Mouse (Mus musculus) limb, embryonic 15.5 days (tissue): ENCODE measurements at regions not wholly inside any gene's neighbourhood (a gene's known extent, or its start where the extent isn't known, plus 50 kb on each side); places are given as distances from the start of the nearest gene placed in this dataset.
A peak's percentile ranks its signal among the peaks of the same experiment; 100 is the strongest.

ENCODE experiments used
- ATAC-seq: fragments of 200-750 bp; cut with Nextera tagmentation; 2 replicates; pipeline ENCODE4 v1.8.0; 2017; ENCODE audit warnings: low read depth, moderate TSS enrichment; ENCODE audit not compliant: insufficient number of reproducible peaks, low FRiP score, low TSS enrichment
- H3K27ac ChIP-seq: fragments of 300-500 bp; sonication (generic); 2 replicates; pipeline ENCODE4 v1.5.1; 2015; ENCODE audit warnings: moderate library complexity, mild to moderate bottlenecking, inconsistent platforms
- H3K27me3 ChIP-seq: fragments of 300-500 bp; sonication (generic); 2 replicates; pipeline ENCODE4 v1.6.1; 2015; ENCODE audit warnings: inconsistent platforms
- H3K36me3 ChIP-seq: fragments of 300-500 bp; sonication (generic); 2 replicates; pipeline ENCODE4 v1.6.1; 2015; ENCODE audit warnings: inconsistent platforms
- H3K4me1 ChIP-seq: fragments of 300-500 bp; sonication (generic); 2 replicates; pipeline ENCODE4 v1.6.1; 2015; ENCODE audit warnings: inconsistent platforms
- H3K4me2 ChIP-seq: fragments of 300-500 bp; sonication (generic); 2 replicates; pipeline ENCODE4 v1.6.1; 2015; ENCODE audit warnings: mild to moderate bottlenecking, inconsistent platforms
- H3K4me3 ChIP-seq: fragments of 300-500 bp; sonication (generic); 2 replicates; pipeline ENCODE4 v1.5.1; 2015; ENCODE audit warnings: mild to moderate bottlenecking, inconsistent platforms
- H3K9ac ChIP-seq: fragments of 300-500 bp; sonication (generic); 2 replicates; pipeline ENCODE4 v1.6.1; 2015; ENCODE audit warnings: inconsistent platforms
- H3K9me3 ChIP-seq: fragments of 300-500 bp; sonication (generic); 2 replicates; pipeline ENCODE4 v1.6.1; 2016; ENCODE audit warnings: inconsistent platforms
- WGBS: fragments of 180-500 bp; shearing (Covaris S2); methylation state at CpG from one replicate; pipeline ENCODE4 v1.1.7; 2015; 5-methylcytosine and 5-hydroxymethylcytosine counted together

DNA sequence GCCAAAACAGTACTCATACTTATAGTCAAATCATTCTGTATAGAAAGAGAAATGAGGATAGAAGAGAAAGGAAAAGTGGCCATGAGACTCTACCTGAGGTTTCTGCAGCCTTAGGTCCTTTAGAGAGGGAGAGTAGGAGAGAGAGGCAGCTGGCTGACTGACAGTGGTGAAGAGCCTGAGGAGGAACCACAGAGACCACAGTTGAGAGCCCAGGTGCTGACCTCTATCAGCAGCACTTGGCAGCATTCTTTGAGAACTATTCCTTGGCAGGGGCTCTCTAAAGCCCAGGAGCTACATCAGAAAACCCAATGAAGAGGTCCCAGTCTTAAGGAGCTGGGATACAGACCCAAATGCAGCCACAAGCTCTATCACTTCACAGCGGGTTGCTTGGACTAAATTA is 246.6 kb upstream of the Thbs1 start:
- Histone ChIP-seq H3K27me3 (no peaks in the 10 kb centered on the region), H3K9ac (no peak overlapping the region), H3K36me3 (no peaks in the 10 kb centered on the region), H3K9me3 (no peaks in the 10 kb centered on the region), H3K4me1 (peaks cover 13% of the 10 kb centered on the region), H3K4me3 (no peak overlapping the region), H3K27ac (no peak overlapping the region), H3K4me2 (no peak overlapping the region)
- no peak for ATAC-seq
- 90% methylated on average over 1 of the region's 1 CpGs for WGBS

DNA sequence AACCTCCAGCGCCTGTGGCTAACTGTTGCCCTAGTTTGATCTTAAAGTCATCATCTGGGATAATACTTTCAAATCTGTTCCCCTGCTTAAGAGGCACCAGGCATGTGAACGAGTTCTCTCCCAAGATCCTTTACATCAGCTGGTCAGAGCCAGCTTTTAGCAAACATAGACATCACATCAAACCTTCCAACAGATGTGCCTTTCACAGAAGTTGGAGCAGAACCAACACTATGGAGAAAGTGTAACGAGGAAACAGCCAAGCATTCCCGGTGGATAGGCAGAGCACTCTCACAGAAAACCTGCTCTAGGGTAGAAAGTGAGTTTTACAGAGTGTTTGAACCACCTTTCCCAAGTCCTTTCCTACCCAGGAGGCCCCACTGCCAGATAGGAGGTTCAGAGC is 244.7 kb upstream of the Thbs1 start:
- Histone ChIP-seq H3K4me3 (no peak overlapping the region), H3K27ac (peak overlapping the region; percentile 76)

DNA sequence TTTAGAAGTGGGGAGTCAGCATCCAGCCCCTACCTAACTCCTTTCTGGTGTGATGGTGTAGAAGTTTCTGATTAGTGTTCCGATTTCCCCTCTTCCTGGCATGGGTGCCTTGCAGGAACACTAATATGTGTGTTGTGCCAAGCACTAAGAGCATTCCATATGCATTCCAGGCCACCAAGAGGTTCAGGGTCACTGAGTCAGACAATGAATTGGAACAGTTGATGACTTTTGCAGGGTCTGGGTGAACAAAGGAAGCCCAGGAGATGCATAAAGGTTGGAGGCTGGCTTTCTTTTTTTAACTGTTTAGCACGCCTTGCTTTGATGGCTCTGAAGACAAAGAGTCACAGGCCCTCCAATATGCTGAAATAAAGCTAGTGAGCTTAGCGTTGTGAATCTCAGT is 244.3 kb upstream of the Thbs1 start:
- H3K4me2 ChIP-seq: no peak overlapping the region
- 53% methylated on average over 3 of the region's 3 CpGs for WGBS
- peak overlapping the region; percentile 76 for H3K27ac ChIP-seq
- no peaks in the 10 kb centered on the region for H3K9me3 ChIP-seq
- peak; percentile 46; the same call in 1 of the 2 replicates for ATAC-seq
- H3K4me1 ChIP-seq: peaks cover 13% of the 10 kb centered on the region
- H3K36me3 ChIP-seq: no peaks in the 10 kb centered on the region
- no peak overlapping the region for H3K9ac ChIP-seq
- no peak overlapping the region for H3K4me3 ChIP-seq
- no peaks in the 10 kb centered on the region for H3K27me3 ChIP-seq

More for the DNA sequence above, 244.7 kb upstream of the Thbs1 start:
- H3K4me1 ChIP-seq: peaks cover 13% of the 10 kb centered on the region
- peak; percentile 54 for ATAC-seq
- no peak overlapping the region for H3K4me2 ChIP-seq
- H3K9me3 ChIP-seq: no peaks in the 10 kb centered on the region
- no peaks in the 10 kb centered on the region for H3K36me3 ChIP-seq
- H3K27me3 ChIP-seq: no peaks in the 10 kb centered on the region
- WGBS: 35% methylated on average over 4 of the region's 4 CpGs
- H3K9ac ChIP-seq: no peak overlapping the region

DNA sequence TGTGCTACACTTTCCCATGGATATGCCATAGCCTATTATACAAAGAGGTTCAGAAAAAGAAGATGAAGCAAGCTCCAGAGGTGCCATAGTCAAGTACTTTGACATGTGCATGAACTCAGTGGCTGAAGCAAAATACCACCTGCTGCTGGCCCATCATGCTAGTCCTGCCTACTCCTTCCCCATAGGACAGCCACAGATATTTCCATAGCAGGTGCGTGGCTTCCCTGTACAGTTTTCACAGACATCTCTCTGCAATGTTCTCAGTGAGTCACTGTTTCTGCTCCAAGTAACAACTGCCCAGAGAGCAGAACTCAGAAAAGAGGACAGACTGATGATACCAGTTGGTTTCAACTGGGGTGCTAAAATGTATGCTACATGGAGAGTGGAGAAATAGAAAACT is 242.8 kb upstream of the Thbs1 start:
- no peaks in the 10 kb centered on the region for H3K27me3 ChIP-seq
- no peak for ATAC-seq

DNA sequence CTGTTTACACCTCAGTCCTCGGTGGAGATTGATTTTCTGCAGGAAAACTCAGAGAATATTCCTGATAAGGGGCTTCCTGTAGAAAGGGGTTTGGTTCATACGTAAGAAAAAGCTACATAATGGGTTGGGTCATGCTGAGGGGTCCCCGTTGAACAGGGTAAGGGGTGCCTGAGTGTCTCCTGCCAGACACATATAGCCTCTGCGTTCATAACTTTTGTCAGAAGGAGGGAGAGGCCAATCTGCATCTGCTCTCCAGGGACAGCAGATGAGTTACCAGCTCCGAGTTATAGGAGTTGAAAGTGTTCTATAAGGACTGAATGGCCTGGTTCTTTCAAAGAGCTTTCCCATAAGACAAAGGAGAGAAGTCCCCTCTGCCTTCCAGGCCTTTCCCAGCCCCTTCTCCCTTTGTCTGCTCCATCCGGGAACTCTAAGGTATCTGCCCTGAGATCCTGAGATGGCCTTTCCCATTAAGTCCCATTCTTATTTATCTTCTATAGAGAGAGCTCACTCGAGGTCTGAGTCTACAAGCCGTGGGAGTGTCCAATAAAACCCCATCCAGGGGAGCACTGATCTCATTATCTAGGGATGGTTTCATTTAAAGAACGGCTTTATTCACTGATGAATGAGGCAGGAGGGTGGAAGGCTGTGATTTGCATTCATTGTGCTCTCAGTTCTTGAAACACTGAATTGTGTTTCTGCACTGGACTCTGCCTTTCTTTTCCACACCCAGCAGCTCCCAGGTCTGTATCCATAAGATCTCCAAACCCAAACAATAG is 240.0 kb upstream of the Thbs1 start:
- Histone ChIP-seq H3K36me3 (no peaks in the 10 kb centered on the region), H3K4me3 (no peak overlapping the region), H3K9ac (no peak overlapping the region), H3K4me1 (peaks cover 9% of the 10 kb centered on the region), H3K4me2 (no peak overlapping the region), H3K27ac (no peak overlapping the region), H3K27me3 (no peaks in the 10 kb centered on the region), H3K9me3 (no peaks in the 10 kb centered on the region)
- no peak for ATAC-seq
- WGBS: 62% methylated on average over 9 of the region's 9 CpGs

More for the DNA sequence above, 242.8 kb upstream of the Thbs1 start:
- Histone ChIP-seq H3K4me3 (no peak overlapping the region), H3K4me1 (peaks cover 13% of the 10 kb centered on the region), H3K27ac (no peak overlapping the region), H3K9ac (no peak overlapping the region), H3K4me2 (no peak overlapping the region), H3K9me3 (no peaks in the 10 kb centered on the region), H3K36me3 (no peaks in the 10 kb centered on the region)
- WGBS: 81% methylated on average over 1 of the region's 1 CpGs

DNA sequence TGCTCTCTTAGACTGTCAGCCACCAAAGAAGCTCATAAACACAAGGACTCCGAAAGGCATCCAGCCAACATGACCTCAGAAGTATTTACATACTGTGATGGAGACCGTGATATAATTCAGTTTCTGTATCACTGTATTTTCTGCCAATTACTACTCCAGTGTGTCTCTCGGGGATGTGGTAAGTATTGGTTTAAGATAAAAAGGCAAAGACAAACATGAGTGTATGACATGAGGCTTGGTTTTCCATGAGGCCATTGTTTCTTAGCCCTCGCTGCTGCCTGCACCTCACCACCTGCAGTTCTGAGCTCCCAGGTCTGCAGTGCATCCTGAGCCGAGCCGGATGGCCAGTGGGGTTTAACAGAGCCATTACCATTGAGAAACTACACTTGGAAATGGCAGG is 233.9 kb upstream of the Thbs1 start:
- Histone ChIP-seq H3K9me3 (no peaks in the 10 kb centered on the region), H3K4me2 (no peak overlapping the region), H3K4me1 (0 out of 2 replicates have a peak, but pooled peaks cover 3% of the 10 kb centered on the region), H3K4me3 (no peak overlapping the region), H3K27ac (no peak overlapping the region), H3K27me3 (no peaks in the 10 kb centered on the region), H3K36me3 (no peaks in the 10 kb centered on the region), H3K9ac (no peak overlapping the region)
- no peak for ATAC-seq
- 64% methylated on average over 6 of the region's 6 CpGs for WGBS

DNA sequence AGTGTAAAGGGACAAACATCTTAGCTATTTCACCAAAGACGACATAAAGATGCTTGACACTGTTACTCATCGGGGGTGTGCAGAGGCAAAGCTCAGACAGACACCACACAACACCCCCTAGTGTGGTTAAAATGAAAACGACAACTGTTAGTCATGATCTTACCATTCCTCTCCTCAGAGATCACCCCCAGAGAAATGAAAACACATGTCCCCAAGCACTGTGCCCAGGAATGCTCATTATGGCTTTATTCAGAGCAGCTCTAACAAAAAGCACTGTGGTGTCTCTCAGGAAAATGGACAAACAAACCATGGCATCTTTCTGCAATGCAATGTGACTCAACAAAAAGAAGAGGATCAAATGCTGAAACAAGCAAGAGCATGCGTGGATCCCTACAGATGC is 229.5 kb upstream of the Thbs1 start:
- H3K36me3 ChIP-seq: no peaks in the 10 kb centered on the region
- no peak overlapping the region for H3K4me3 ChIP-seq
- ATAC-seq: no peak
- 66% methylated on average over 4 of the region's 4 CpGs for WGBS
- H3K9me3 ChIP-seq: no peaks in the 10 kb centered on the region
- 0 out of 2 replicates have a peak, but pooled peaks cover 3% of the 10 kb centered on the region for H3K4me1 ChIP-seq
- no peaks in the 10 kb centered on the region for H3K27me3 ChIP-seq
- no peak overlapping the region for H3K27ac ChIP-seq
- H3K4me2 ChIP-seq: no peak overlapping the region
- H3K9ac ChIP-seq: no peak overlapping the region

DNA sequence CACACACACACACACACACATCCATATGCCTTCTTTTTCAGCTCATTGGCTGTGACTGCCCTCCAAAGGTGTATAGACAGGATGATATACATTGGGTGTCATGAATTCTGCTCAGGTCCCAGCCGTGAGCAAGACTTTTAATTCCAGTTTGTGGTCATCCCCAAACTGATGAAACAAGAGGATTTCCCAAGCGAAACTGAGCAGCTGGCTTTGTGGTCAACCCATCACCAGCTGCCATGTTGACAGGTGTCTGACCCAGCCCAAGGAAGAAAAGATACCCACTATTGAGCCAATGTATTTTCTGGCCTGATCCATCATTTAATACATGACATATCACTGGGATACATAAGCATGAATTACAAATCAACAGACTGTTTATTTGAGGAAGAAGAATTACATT is 228.8 kb upstream of the Thbs1 start:
- no peak for ATAC-seq
- no peaks in the 10 kb centered on the region for H3K27me3 ChIP-seq
- 80% methylated on average over 2 of the region's 2 CpGs for WGBS
- H3K9me3 ChIP-seq: no peaks in the 10 kb centered on the region
- no peak overlapping the region for H3K27ac ChIP-seq
- H3K4me3 ChIP-seq: no peak overlapping the region
- H3K4me1 ChIP-seq: 0 out of 2 replicates have a peak, but pooled peaks cover 3% of the 10 kb centered on the region
- no peak overlapping the region for H3K9ac ChIP-seq
- no peak overlapping the region for H3K4me2 ChIP-seq
- H3K36me3 ChIP-seq: no peaks in the 10 kb centered on the region

DNA sequence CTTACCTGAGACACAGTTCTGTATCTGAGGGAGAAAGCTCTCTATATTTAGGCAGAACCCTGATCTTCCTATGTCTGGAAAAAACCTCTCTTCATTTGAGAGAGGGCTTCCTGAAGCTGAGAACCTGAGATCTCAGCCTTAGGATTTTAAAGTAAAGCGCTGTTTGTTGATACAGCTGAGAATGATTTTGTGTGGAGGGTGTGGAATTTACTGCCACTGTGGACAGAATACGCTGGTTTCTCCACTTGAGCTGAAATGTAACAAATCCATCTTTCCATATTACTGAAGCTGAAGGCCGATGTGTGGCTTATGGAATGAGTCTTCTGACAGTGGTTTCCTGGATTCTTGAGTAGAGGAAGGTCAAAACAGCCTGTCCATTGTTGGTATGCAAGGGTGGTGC is 225.2 kb upstream of the Thbs1 start:
- no peaks in the 10 kb centered on the region for H3K4me1 ChIP-seq
- ATAC-seq: no peak
- no peaks in the 10 kb centered on the region for H3K36me3 ChIP-seq
- H3K4me3 ChIP-seq: no peak overlapping the region
- H3K27ac ChIP-seq: no peak overlapping the region
- no peaks in the 10 kb centered on the region for H3K27me3 ChIP-seq
- 55% methylated on average over 3 of the region's 3 CpGs for WGBS
- no peak overlapping the region for H3K9ac ChIP-seq
- no peaks in the 10 kb centered on the region for H3K9me3 ChIP-seq
- no peak overlapping the region for H3K4me2 ChIP-seq

DNA sequence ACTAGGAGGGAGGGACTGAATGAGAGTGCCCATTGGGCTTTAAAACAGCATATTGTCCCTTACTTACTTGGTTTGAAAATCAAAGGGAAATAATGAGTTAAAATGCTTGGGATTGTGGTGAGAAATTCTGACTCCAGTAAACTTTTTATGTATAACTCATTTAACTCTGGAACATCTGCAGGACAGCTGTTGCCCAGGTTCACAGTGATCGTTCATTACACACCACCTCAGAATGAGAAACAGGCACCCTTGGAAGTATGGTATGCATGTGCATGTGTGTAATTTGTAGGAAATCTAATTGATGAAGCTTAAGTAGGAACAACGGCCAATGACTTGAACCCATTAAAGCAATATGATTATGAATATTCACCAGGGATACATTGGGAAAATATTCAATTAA is 210.4 kb upstream of the Thbs1 start:
- 28% methylated on average over 2 of the region's 2 CpGs for WGBS
- H3K27ac ChIP-seq: no peak overlapping the region
- H3K9me3 ChIP-seq: no peaks in the 10 kb centered on the region
- H3K27me3 ChIP-seq: no peaks in the 10 kb centered on the region
- no peak overlapping the region for H3K4me3 ChIP-seq
- no peak for ATAC-seq
- peaks cover 8% of the 10 kb centered on the region; the same call in 1 of the 2 replicates for H3K4me1 ChIP-seq
- no peak overlapping the region for H3K9ac ChIP-seq
- no peaks in the 10 kb centered on the region for H3K36me3 ChIP-seq
- H3K4me2 ChIP-seq: no peak overlapping the region

DNA sequence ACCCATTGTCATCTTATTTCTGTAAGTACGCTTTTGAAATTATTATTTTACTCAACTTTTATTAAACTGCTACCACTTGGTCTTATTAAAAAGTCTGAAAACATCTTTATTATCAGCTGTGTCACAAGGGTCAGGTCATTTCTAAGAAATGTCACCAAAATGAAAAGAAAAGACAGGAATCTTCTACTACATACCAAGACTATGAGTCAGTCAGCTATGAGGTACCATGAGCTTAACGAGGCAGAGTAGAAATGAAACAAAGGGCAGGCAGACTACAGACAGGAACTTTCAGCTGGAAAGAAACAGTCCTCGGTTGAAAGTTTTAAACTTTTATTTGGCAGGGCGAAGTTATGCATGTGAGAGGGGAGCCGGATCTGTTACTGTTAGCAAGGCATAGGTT is 208.8 kb upstream of the Thbs1 start:
- Histone ChIP-seq H3K4me1 (peaks cover 8% of the 10 kb centered on the region; the same call in 1 of the 2 replicates), H3K4me2 (no peak overlapping the region), H3K4me3 (no peak overlapping the region), H3K9me3 (no peaks in the 10 kb centered on the region), H3K27me3 (no peaks in the 10 kb centered on the region), H3K9ac (no peak overlapping the region), H3K36me3 (no peaks in the 10 kb centered on the region), H3K27ac (peak overlapping the region; percentile 33; the same call in 1 of the 2 replicates)
- WGBS: 40% methylated on average over 5 of the region's 5 CpGs
- no peak for ATAC-seq

DNA sequence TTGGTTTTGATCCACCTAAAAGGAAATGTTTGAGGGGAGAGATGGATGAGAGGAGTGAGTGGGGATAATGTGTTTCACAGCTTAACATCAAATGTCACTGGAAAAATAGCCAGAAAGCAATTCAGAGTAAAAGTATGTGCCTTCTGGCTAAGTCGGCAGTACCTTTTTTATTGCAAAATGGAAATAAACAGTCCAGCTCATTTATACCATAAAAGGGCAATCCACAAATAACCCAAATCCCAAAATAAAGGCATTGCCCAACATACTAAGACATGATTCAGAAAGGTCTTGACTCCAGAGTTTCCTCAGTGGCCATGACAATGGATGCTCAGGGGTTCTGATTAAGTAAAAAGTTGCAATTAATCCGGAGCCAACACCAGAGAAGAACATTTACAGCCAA is 208.0 kb upstream of the Thbs1 start:
- Histone ChIP-seq H3K27me3 (no peaks in the 10 kb centered on the region), H3K4me2 (no peak overlapping the region), H3K27ac (peak overlapping the region; percentile 51; the same call in 1 of the 2 replicates), H3K9ac (no peak overlapping the region), H3K9me3 (no peaks in the 10 kb centered on the region), H3K4me1 (peaks cover 8% of the 10 kb centered on the region; the same call in 1 of the 2 replicates), H3K4me3 (no peak overlapping the region), H3K36me3 (no peaks in the 10 kb centered on the region)
- ATAC-seq: no peak
- WGBS: 51% methylated on average over 2 of the region's 2 CpGs
